Mouse (Mus musculus): Measurements from ENCODE around the gene Dapk2.

DNA sequence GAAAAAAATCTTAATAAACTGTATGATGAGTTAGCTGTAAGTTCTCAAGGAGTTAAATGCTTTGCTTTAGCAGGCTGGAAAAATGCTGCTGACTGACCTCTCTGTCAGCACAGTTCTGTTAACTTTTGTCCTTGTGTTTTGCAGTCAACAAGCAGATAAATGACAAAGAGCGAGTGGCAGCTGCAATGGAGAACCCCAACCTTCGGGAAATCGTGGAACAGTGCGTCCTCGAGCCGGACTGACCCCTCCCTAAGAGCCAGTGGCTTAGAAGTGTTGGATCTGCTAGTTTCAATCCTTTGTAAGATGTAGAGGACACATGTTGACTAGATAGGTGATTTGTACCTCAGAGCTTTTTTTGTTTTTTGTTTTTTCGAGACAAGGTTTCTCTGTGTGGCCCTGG is 19.8 kb upstream of the Dapk2 start:
- TF ChIP-seq CTCF (IDR thresholded peaks at IDR 0.05; ENCODE audit: control insufficient read depth, insufficient read depth, insufficient read length) (no peak), USF1 (IDR thresholded peaks at IDR 0.05; ENCODE audit: low read depth) (no peak)

All from C2C12 (cell line).